ENCODE assay signal across 23 mouse cellular contexts in the genomic region with DNA sequence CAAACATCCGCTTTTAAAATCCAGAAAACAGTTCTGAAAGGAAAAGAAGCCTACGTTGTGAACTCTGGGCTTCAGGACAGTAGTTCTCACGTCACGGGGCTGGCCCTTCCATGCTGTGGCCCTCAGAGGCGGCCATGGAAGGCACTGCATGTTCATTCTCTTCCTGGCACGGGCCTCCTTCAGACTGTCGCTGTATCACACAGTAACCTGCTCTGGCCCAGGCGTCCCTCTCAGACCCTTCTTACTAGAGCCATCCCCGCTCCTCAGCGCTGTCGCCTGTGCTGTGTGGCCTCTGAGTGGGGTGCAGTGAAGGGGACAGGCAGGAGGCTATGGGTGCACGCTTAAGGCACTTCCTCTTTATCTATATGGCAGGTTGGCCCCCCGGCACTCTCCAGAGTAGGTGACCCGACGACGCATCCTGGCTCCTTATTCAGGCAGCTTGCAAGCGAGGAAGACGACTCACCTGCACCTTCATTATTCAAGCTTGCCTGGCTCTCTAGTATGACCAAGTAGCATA. TPM values are rescaled to one million over a fixed set of nuclear protein-coding genes. Genes with fewer than 3 reads are reported as not detected.
A peak's percentile ranks its signal among the peaks of the same experiment; 100 is the strongest.
DNase-seq lines count a peak whose midpoint lies in the region; ATAC-seq and TF ChIP-seq lines count a peak whose summit lies in the region.
"Had no signal": no experiment of that assay in that cellular context is flagged by ENCODE, and none has a peak within 500 bp of the region (broad histone marks: within the 10 kb centered on the region; RNA-seq: fewer than 3 reads in every experiment).

No protein-coding gene starts in this region.

- no peak overlapping the region for H3K4me3 ChIP-seq in forebrain, embryonic 15.5 days
- no peak overlapping the region for H3K4me3 ChIP-seq in forebrain, embryonic 16.5 days (replicated peaks; ENCODE audit: low read length)
- peak overlapping the region; percentile 40; the same call in 1 of the 2 replicates for H3K4me3 ChIP-seq in G1E (ENCODE audit: low read depth, low read length)
- H3K4me3 ChIP-seq: embryonic facial prominence, embryonic 10.5 days; heart, adult 2 months; heart, embryonic 15.5 days; hindbrain, embryonic 10.5 days; intestine, embryonic 15.5 days had no signal

- H3K36me3 ChIP-seq in forebrain, embryonic 15.5 days = peaks cover 67% of the 10 kb centered on the region
- H3K36me3 ChIP-seq in forebrain, embryonic 16.5 days (ENCODE audit: control insufficient read depth, insufficient read depth) = peaks cover 31% of the 10 kb centered on the region
- H3K36me3 ChIP-seq in G1E (replicated peaks) = peaks cover 83% of the 10 kb centered on the region

- no peaks in the 10 kb centered on the region for H3K9me3 ChIP-seq in forebrain, embryonic 15.5 days
- H3K9me3 ChIP-seq in forebrain, embryonic 16.5 days (ENCODE audit: control insufficient read depth, low read length) = no peaks in the 10 kb centered on the region
- no peaks in the 10 kb centered on the region for H3K9me3 ChIP-seq in G1E (replicated peaks)
- H3K9me3 ChIP-seq: embryonic facial prominence, embryonic 10.5 days; heart, embryonic 15.5 days; hindbrain, embryonic 10.5 days; intestine, embryonic 15.5 days had no signal

- DNase-seq in cerebellum, adult 11-12 months = peak; percentile 41
- no peak for DNase-seq in cerebellum, adult 9-10 months
- peak; percentile 50 for DNase-seq in G1E (ENCODE audit: low spot score)
- DNase-seq in adrenal gland, postnatal 4 days (ENCODE audit: low spot score in 2 of 2) = no peak
- DNase-seq: adrenal gland, postnatal 14 days; B cell, adult 2 months; gastrocnemius, postnatal 36 days; heart, adult 2 months; heart, postnatal 14 days; kidney, adult 18-20 months had no signal

- no peaks in the 10 kb centered on the region for H3K27me3 ChIP-seq in forebrain, embryonic 15.5 days
- H3K27me3 ChIP-seq in forebrain, embryonic 16.5 days (replicated peaks; ENCODE audit: control insufficient read depth, insufficient read depth, low read length) = no peaks in the 10 kb centered on the region
- H3K27me3 ChIP-seq in G1E (ENCODE audit: insufficient read depth, low read length) = no peaks in the 10 kb centered on the region
- H3K27me3 ChIP-seq: heart, embryonic 15.5 days; intestine, embryonic 15.5 days; Patski had no signal

- no peak overlapping the region for H3K9ac ChIP-seq in forebrain, embryonic 15.5 days (replicated peaks)
- H3K9ac ChIP-seq in forebrain, embryonic 16.5 days (replicated peaks; ENCODE audit: low read depth, low read length) = no peak overlapping the region
- H3K9ac ChIP-seq: heart, embryonic 15.5 days; hindbrain, embryonic 14.5 days; intestine, embryonic 15.5 days had no signal

- 94% methylated on average over 18 of the region's 18 CpGs for WGBS in forebrain, embryonic 15.5 days
- WGBS in forebrain, embryonic 16.5 days = 91% methylated on average over 18 of the region's 18 CpGs

- H3K4me1 ChIP-seq in forebrain, embryonic 15.5 days = peaks cover 10% of the 10 kb centered on the region
- peaks cover 4% of the 10 kb centered on the region; the same call in 1 of the 2 replicates for H3K4me1 ChIP-seq in forebrain, embryonic 16.5 days (replicated peaks; ENCODE audit: control insufficient read depth, insufficient read depth, low read length)
- peaks cover 32% of the 10 kb centered on the region for H3K4me1 ChIP-seq in G1E (ENCODE audit: insufficient read depth, low read depth, low read length)

- no peak overlapping the region for H3K27ac ChIP-seq in forebrain, embryonic 15.5 days (replicated peaks)
- no peak overlapping the region for H3K27ac ChIP-seq in forebrain, embryonic 16.5 days (ENCODE audit: low read length)
- H3K27ac ChIP-seq: embryonic facial prominence, embryonic 10.5 days; heart, adult 2 months; heart, embryonic 15.5 days; hindbrain, embryonic 10.5 days; hindbrain, embryonic 14.5 days; intestine, embryonic 15.5 days had no signal

- 0 out of 2 replicates have a peak, but pooled peaks have one; percentile 46 for ATAC-seq in forebrain, embryonic 15.5 days (replicated peaks)
- no peak for ATAC-seq in forebrain, embryonic 16.5 days
- ATAC-seq in G1E (ENCODE audit: extremely low read depth, insufficient number of reproducible peaks, low FRiP score, poor library complexity, severe bottlenecking) = peak; percentile 51; the same call in 1 of the 2 replicates
- peak; percentile 14 for ATAC-seq in megakaryocyte progenitor cell, adult 5-6 weeks (replicated peaks; ENCODE audit: poor library complexity)
- ATAC-seq: activated CD4-positive, CD25-positive, alpha-beta regulatory T cell, adult 4 months; CD4-positive, CD25-positive, alpha-beta regulatory T cell, adult 4 months; intestine, embryonic 15.5 days; Patski had no signal

- TF ChIP-seq CTCF in G1E (IDR thresholded peaks at IDR 0.05; ENCODE audit: low read depth, low read length) = no peak

- no peak overlapping the region for H3K4me2 ChIP-seq in forebrain, embryonic 15.5 days (replicated peaks)
- no peak overlapping the region for H3K4me2 ChIP-seq in forebrain, embryonic 16.5 days (ENCODE audit: low read length)
- H3K4me2 ChIP-seq: heart, embryonic 11.5 days; heart, embryonic 15.5 days; hindbrain, embryonic 14.5 days; intestine, embryonic 15.5 days had no signal

RNA-seq across cellular contexts. Expression of a gene that starts 12.0 kb away (rescaled TPM):
- polyA plus RNA-seq in forebrain, embryonic 15.5 days (2015; fragmentation: Nextera tagmentation; extraction: Ambion mirVana) = 39.6 and 42.2 TPM in 2 replicates
- polyA plus RNA-seq in forebrain, embryonic 16.5 days (2015; fragmentation: Nextera tagmentation; extraction: Ambion mirVana) = 41.6 and 44.4 TPM in 2 replicates
- total RNA-seq in G1E (2014; fragmentation: Nextera tagmentation) (4.7 and 5.3 TPM in 2 replicates), G1E (2017) (4.9 and 5.0 TPM in 2 replicates)
- 9.9 and 11.9 TPM in 2 replicates for polyA plus RNA-seq in G1E (2012)
- 25.6 and 30.9 TPM in 2 replicates for total RNA-seq in megakaryocyte progenitor cell, adult 5-6 weeks (2015)
- total RNA-seq in megakaryocyte progenitor cell, adult 5-6 weeks (2017) = 30.9 and 32.6 TPM in 2 replicates
- 10 to 100 TPM; 23.9 to 26.0 TPM for total RNA-seq in adrenal gland, postnatal 4 days (2021)

RNA-seq across cellular contexts. Expression of a gene that starts 12.9 kb away (rescaled TPM):
- polyA plus RNA-seq in forebrain, embryonic 15.5 days (2015; fragmentation: Nextera tagmentation; extraction: Ambion mirVana) = 36.9 and 37.6 TPM in 2 replicates
- polyA plus RNA-seq in forebrain, embryonic 16.5 days (2015; fragmentation: Nextera tagmentation; extraction: Ambion mirVana) = 35.5 and 36.3 TPM in 2 replicates
- total RNA-seq in G1E (2014; fragmentation: Nextera tagmentation) = 22.4 and 33.4 TPM in 2 replicates
- 23.9 and 30.9 TPM in 2 replicates for total RNA-seq in G1E (2017)
- 29.1 and 33.3 TPM in 2 replicates for polyA plus RNA-seq in G1E (2012)
- 26.0 and 29.0 TPM in 2 replicates for total RNA-seq in megakaryocyte progenitor cell, adult 5-6 weeks (2015)
- total RNA-seq in megakaryocyte progenitor cell, adult 5-6 weeks (2017) = 13.7 and 13.9 TPM in 2 replicates
- total RNA-seq in adrenal gland, postnatal 4 days (2021) = 10 to 100 TPM; 34.9 to 41.8 TPM

RNA-seq across cellular contexts. Expression of a gene that starts 22.1 kb away (rescaled TPM):
- polyA plus RNA-seq in forebrain, embryonic 15.5 days (2015; fragmentation: Nextera tagmentation; extraction: Ambion mirVana) = 47.1 and 47.2 TPM in 2 replicates
- 43.0 and 43.4 TPM in 2 replicates for polyA plus RNA-seq in forebrain, embryonic 16.5 days (2015; fragmentation: Nextera tagmentation; extraction: Ambion mirVana)
- total RNA-seq in G1E (2014; fragmentation: Nextera tagmentation) (43.8 and 44.1 TPM in 2 replicates), G1E (2017) (35.8 and 35.9 TPM in 2 replicates)
- polyA plus RNA-seq in G1E (2012) = 111 and 150 TPM in 2 replicates
- 12.3 and 13.7 TPM in 2 replicates for total RNA-seq in megakaryocyte progenitor cell, adult 5-6 weeks (2015)
- total RNA-seq in megakaryocyte progenitor cell, adult 5-6 weeks (2017) = 16.0 and 20.0 TPM in 2 replicates
- 10 to 100 TPM; 32.5 to 33.5 TPM for total RNA-seq in adrenal gland, postnatal 4 days (2021)

RNA-seq across cellular contexts. Expression of a gene that starts 22.3 kb away (rescaled TPM):
- polyA plus RNA-seq in forebrain, embryonic 15.5 days (2015; fragmentation: Nextera tagmentation; extraction: Ambion mirVana) = 25.2 and 27.6 TPM in 2 replicates
- polyA plus RNA-seq in forebrain, embryonic 16.5 days (2015; fragmentation: Nextera tagmentation; extraction: Ambion mirVana) = 24.4 and 26.1 TPM in 2 replicates
- 14.9 and 20.2 TPM in 2 replicates for total RNA-seq in G1E (2014; fragmentation: Nextera tagmentation)
- total RNA-seq in G1E (2017) = 14.0 and 16.1 TPM in 2 replicates
- 6.5 and 7.0 TPM in 2 replicates for polyA plus RNA-seq in G1E (2012)
- 8.8 and 10.9 TPM in 2 replicates for total RNA-seq in megakaryocyte progenitor cell, adult 5-6 weeks (2015)
- 16.9 and 17.3 TPM in 2 replicates for total RNA-seq in megakaryocyte progenitor cell, adult 5-6 weeks (2017)
- 10 to 100 TPM; 24.7 to 25.9 TPM for total RNA-seq in adrenal gland, postnatal 4 days (2021)

RNA-seq across cellular contexts. Expression of a gene that starts 42.8 kb away (rescaled TPM):
- polyA plus RNA-seq in forebrain, embryonic 15.5 days (2015; fragmentation: Nextera tagmentation; extraction: Ambion mirVana) = 85.6 and 102 TPM in 2 replicates
- polyA plus RNA-seq in forebrain, embryonic 16.5 days (2015; fragmentation: Nextera tagmentation; extraction: Ambion mirVana) = 70.3 and 87.5 TPM in 2 replicates
- total RNA-seq in G1E (2014; fragmentation: Nextera tagmentation) (not detected in 2 replicates), G1E (2017) (0.16 TPM in 1 of 2 replicates, not detected in the other)
- not detected in 2 replicates for polyA plus RNA-seq in G1E (2012)
- 0.35 and 0.46 TPM in 2 replicates for total RNA-seq in megakaryocyte progenitor cell, adult 5-6 weeks (2015)
- total RNA-seq in megakaryocyte progenitor cell, adult 5-6 weeks (2017) = 1.6 TPM in 1 of 2 replicates, not detected in the other
- total RNA-seq in adrenal gland, postnatal 4 days (2021) = 1 to 10 TPM; 3.6 to 4.8 TPM
- total RNA-seq: gastrocnemius, adult 18-20 months; gastrocnemius, postnatal 36 days; heart, adult 2 months; heart, postnatal 14 days had no signal
- polyA plus RNA-seq: activated CD4-positive, CD25-positive, alpha-beta regulatory T cell, adult 4 months; heart, adult 2 months had no signal

Comparison
In these comparisons a context has a peak if more than half of its experiments do, and no peak if none do; other contexts are left out.
1. DNase-seq: peak in cerebellum, adult 11-12 months (single experiment) and G1E (single experiment); none in cerebellum, adult 9-10 months (single experiment) and adrenal gland, postnatal 4 days (0 of 2).